Mouse (Mus musculus) gastrocnemius, postnatal 14 days (tissue): ENCODE results near the gene Zfp219. TPM values are rescaled to one million over a fixed set of nuclear protein-coding genes. Genes with fewer than 3 reads are reported as not detected.
A peak's percentile ranks its signal among the peaks of the same experiment; 100 is the strongest.
"Not testable (repeated sequence)": the region's sequence is repeated elsewhere in the genome, so short reads cannot be mapped to it uniquely, and the experiment has no call there.

Source experiments
- DNase-seq: peaks from one replicate; pipeline ENCODE4 v3.0.0; 2021; ENCODE audit warnings: mixed read lengths
- intact Hi-C: fragments of 180-260 bp; cut with DNase I; formaldehyde crosslinking; loops from one replicate; pipeline ENCODE4 v1.15.1; 2025; ENCODE audit warnings: low total_unique reads
- long read RNA-seq, 2 experiments: library from polyadenylated mRNA; stranded (forward); transcript quantifications; one replicate each; pipeline ENCODE4 v2.0.0; 2021
- total RNA-seq, 2 experiments: library from RNA; stranded (reverse); gene quantifications; 2 replicates each; pipeline ENCODE4 v1.2.3; 2021

Zfp219 gene
- total RNA-seq, result 10 to 100 TPM; 13.3 to 13.4 TPM
- long read RNA-seq, experiment 1, partial matches to known transcripts, result 4 of 8 reads
- long read RNA-seq, experiment 1, other reads (novel, unspliced or antisense), result 1 of 8 reads
- long read RNA-seq, experiment 2, partial matches to known transcripts, result 3 of 9 reads
- long read RNA-seq, experiment 2, other reads (novel, unspliced or antisense), result 1 of 9 reads

DNA sequence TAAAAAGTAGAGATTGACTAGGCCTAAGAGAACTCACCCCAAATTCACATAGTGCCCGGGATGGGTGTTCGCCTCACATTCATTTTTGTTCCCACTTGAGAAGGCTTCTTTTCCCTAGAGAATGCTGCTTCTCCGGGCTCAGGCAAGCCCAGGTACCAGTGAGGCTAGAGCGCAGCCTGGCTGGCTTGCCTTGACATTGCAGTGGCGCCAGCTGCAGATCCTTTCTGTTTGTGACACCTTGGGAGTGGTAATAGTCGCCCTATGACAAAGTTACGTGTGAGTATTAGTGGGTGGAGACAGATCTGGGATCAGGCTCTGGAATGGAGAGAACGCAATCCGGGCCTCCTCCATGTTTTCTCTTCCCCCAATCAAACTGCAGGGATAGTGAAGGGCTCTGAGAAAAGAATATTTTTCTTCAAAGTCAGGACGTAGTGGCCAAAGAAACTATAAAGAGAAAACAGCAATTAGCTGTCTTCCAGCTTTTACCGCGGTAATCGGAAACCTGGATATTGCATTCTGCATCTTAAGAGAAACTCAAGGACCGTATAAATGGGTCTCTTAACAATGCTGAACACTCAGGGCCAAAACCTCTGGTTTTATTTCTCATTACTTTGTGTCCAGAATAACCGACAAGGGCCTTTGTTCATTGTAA is at the start of gene Zfp219:
TSS of gene Zfp219 (minus strand) at position 248 of the 652 bp plus-strand sequence.
- peak; percentile 69 for DNase-seq
- intact Hi-C loops, result no loop called here

- no peak for DNase-seq
- intact Hi-C loops, result no loop called here
Observed at GRCm38 (mm10) chr14:52066135-52066534, 45.6 kb upstream of the Zfp219 start.

- intact Hi-C loops, result no loop called here
- DNase-seq, result no peak
Observed at GRCm38 (mm10) chr14:52061798-52062197, 41.3 kb upstream of the Zfp219 start.

DNA sequence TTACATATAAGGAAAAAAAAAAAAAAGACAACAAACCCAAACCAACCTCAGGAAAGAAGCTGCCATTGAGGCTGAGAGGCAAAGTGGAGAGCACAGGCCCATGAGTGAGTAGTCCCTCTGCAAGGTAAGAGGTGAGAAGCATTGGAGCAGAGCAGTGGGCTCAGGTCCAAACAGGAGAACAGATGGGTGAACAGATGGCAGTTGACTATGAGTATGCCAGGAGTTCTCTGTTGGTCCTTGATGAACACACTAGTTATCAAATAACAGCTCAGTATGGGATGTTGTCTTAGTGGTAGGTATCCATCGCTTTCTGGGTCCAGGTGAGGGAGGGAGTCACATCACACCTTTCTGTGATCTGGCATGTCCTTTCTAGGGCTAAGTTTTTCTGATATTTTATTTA is 40.3 kb upstream of the Zfp219 start:
- intact Hi-C loops, result no loop called here
- no peak for DNase-seq

DNA sequence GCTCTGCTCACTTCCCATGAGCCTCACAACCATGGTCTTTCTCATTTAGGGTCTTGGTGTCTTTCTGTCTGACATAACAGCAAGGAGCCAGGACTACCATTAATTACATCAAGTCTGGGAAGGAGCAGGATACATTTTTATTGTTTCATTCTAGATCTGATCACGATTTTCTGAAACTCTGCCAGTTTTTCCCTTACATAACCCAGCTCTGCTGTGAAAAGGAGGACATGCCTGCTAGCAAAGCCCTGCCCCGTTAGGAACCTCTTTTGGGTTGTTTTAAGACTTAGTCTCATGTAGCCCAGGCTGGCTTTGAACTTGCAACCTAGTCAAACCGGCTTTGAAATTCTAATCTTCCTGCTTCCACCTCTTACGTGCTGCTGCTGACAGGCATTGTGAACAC is 39.4 kb upstream of the Zfp219 start:
- DNase-seq, result no peak
- intact Hi-C loops, result no loop called here

GRCm38 (mm10) chr14:52052720-52053119 is 32.2 kb upstream of the Zfp219 start:
- DNase-seq, result not testable (repeated sequence)

DNA sequence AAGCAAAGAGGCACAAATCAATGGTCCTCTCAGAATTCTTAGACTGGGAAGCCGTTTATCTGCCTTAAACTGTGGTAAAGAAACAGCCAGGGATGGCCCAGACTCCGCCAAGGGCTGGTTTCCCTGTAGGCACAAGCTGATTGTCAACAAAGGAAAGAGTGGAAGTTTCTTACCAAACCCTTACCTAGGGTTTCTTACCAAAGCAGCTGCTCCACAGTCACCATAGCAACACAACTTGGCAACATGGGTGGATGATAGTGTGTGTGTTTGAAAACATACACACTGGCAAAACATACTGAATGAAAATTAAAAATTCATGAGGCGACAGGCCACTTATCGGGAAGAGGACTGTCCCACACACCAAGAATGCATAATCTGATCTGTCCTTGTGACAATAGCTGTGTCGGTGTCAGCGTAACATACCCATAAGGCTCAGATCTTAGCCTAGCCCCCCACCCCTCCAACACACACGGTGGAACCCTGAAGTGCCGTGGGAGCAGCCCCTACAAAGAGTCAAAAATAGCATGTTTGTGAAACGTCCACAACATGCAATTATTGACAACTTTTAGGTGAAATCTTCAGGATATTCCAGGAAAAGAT is 25.5 kb upstream of the Zfp219 start:
- intact Hi-C loops, result no loop called here

More at GRCm38 (mm10) chr14:52052720-52053119, 32.2 kb upstream of the Zfp219 start:
- intact Hi-C loops, result not testable (repeated sequence)

GRCm38 (mm10) chr14:52044901-52045678 is 24.6 kb upstream of the Zfp219 start:
- DNase-seq, result no peak
- intact Hi-C loops, result no loop called here

More for the DNA sequence above, 25.5 kb upstream of the Zfp219 start:
- no peak for DNase-seq

DNA sequence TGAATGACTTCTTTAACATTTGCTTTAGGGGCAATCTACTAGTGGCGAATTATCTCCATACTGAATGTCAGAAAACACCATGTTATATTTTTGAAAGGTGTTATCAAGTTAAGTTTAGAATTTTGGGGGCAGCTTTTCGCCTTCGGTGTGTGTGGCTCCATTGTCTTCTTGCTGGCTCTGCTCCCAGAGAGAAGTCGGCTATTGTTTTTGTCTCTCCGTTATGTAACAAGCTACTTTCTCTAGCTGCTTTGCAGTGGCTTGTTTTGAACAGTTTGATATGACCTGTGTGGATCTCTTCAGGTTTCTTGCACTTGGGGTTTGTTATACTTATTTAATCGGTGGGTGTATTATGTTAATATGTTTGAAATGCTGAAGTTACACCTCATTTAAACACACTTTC is 22.9 kb upstream of the Zfp219 start:
- intact Hi-C loops, result no loop called here

DNA sequence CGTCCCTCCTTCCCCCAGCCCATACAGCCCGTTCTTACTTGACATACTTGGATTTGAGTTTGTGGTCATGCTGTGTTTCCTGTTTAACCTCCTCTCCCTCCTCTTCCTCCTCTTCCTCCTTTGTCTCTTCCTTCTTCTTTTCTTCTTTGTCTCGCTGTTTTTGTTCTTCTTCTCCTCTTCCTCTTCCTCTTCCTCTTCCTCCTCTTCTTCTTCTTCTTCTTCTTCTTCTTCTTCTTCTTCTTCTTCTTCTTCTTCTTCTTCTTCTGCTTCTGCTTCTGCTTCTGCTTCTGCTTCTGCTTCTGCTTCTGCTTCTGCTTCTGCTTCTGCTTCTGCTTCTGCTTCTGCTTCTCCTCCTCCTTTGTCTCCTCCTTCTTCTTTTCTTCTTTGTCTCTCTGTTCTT is 21.8 kb upstream of the Zfp219 start, which contains the start of gene Olfr221:
TSS of gene Olfr221 (minus strand) at position 101 of the 400 bp plus-strand sequence.
- intact Hi-C loops, DNase-seq: not testable (repeated sequence)

More for the DNA sequence above, 22.9 kb upstream of the Zfp219 start:
- DNase-seq, result no peak

GRCm38 (mm10) chr14:52039332-52039731 is 18.8 kb upstream of the Zfp219 start:
- intact Hi-C loops, result no loop called here
- DNase-seq, result no peak

GRCm38 (mm10) chr14:52035926-52036325 is 15.4 kb upstream of the Zfp219 start:
- intact Hi-C loops, result no loop called here
- DNase-seq, result no peak

GRCm38 (mm10) chr14:52026342-52026741 is 5.8 kb upstream of the Zfp219 start:
- intact Hi-C loops, result no loop called here
- DNase-seq, result no peak

- intact Hi-C loops, result no loop called here
- no peak for DNase-seq
Observed at GRCm38 (mm10) chr14:52024133-52024532, 3.6 kb upstream of the Zfp219 start.

DNA sequence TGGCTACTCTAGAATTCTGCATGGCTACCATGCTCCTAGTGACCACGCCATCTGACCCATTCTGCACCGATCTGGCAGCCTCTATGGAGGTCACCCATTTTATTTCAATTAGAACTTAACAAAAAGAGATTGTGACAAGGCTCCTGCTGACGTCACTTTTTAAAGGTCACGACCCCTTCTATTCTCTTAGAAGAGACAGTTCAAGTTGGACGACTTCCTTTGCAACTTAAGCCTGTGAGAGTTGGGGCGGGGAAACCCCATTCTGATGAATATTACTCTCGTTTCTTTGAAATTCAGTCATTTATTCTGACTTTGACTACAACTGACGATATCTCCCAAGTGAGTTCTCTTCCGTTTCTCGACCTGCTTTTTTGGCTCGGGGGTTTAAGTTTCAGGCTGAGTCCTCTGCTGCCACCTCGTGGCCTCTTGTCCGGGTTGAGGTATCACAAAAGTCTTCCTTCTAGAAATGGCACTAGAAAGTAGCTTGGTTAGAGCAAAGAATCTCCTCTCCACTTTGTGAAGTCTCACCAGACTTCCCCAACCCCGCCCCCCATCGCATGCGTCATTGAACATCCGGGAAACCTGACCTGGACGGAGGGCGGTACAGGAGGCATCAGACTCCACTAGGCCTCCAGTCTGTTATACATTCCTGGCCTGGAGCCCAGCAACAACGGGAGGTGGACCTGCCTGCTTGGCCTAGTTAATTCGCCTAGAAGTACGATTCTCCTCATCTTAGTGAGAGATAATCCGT is 2.4 kb upstream of the Zfp219 start:
- intact Hi-C loops, result no loop called here
- DNase-seq, result peak; percentile 87

DNA sequence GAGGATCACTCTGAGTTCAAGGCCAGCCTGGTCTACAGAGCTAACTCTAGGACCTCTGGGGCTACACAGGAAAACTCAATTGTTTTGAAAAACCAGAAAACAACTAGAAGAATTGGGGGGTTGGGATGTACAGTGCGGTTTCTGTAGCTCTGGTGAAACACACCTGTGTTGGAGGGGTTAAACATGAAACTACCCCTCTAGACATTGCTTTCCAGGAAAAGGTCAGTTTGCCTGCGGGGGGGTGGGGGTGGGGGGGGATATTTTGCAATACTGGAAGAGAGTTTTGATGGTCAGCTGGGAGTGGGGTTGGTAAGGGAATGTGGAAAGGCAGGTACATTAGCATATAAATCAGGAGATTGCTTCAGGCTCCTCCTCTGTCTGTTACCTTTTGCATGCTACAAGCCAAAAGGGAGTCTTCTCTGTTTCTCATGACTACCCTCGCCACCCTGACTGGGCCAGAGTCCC is 1.7 kb upstream of the Zfp219 start:
- intact Hi-C loops, result no loop called here
- DNase-seq, result no peak

GRCm38 (mm10) chr14:52021568-52022212 is 1.2 kb upstream of the Zfp219 start:
- no peak for DNase-seq
- intact Hi-C loops, result no loop called here

- no peak for DNase-seq
- intact Hi-C loops, result no loop called here
Observed at GRCm38 (mm10) chr14:52021138-52021529, 601 bp upstream of the Zfp219 start.
